Comparison of ENCODE assay signal across 11 mouse cellular contexts in genomic region chr5:147331547-147331946, GRCm38 (mm10). TPM values are rescaled to one million over a fixed set of nuclear protein-coding genes. Genes with fewer than 3 reads are reported as not detected.
A peak's percentile ranks its signal among the peaks of the same experiment; 100 is the strongest.
DNase-seq lines count a peak whose midpoint lies in the region; ATAC-seq lines count a peak whose summit lies in the region.
"Had no signal": no experiment of that assay in that cellular context is flagged by ENCODE, and none has a peak within 500 bp of the region (broad histone marks: within the 10 kb centered on the region; RNA-seq: fewer than 3 reads in every experiment).

No protein-coding gene starts in this region.

- ATAC-seq in hindbrain, embryonic 11.5 days (ENCODE audit: low FRiP score), result no peak
- no peak for ATAC-seq in hindbrain, embryonic 12.5 days (ENCODE audit: low FRiP score)

- no peak overlapping the region for H3K27ac ChIP-seq in hindbrain, embryonic 11.5 days (ENCODE audit: low read depth, low read length)
- no peak overlapping the region for H3K27ac ChIP-seq in hindbrain, embryonic 12.5 days
- H3K27ac ChIP-seq: limb, embryonic 15.5 days had no signal

- H3K27me3 ChIP-seq in hindbrain, embryonic 11.5 days (ENCODE audit: control insufficient read depth, insufficient read depth, low read length), result no peaks in the 10 kb centered on the region
- H3K27me3 ChIP-seq in hindbrain, embryonic 12.5 days, result peaks cover 7% of the 10 kb centered on the region; the same call in 1 of the 2 replicates
- H3K27me3 ChIP-seq: limb, embryonic 15.5 days had no signal

- WGBS in hindbrain, embryonic 11.5 days, result 33% methylated on average over 2 of the region's 2 CpGs
- 44% methylated on average over 2 of the region's 2 CpGs for WGBS in hindbrain, embryonic 12.5 days

- H3K9me3 ChIP-seq in hindbrain, embryonic 11.5 days (ENCODE audit: control insufficient read depth, low read length), result no peaks in the 10 kb centered on the region
- H3K9me3 ChIP-seq in hindbrain, embryonic 12.5 days (replicated peaks), result no peaks in the 10 kb centered on the region
- H3K9me3 ChIP-seq: limb, embryonic 15.5 days had no signal

- peak; percentile 67 for DNase-seq in hindbrain, embryonic 11.5 days (ENCODE audit: low spot score)
- DNase-seq in CD4-positive, CD25-positive, alpha-beta regulatory T cell, adult 2 months (ENCODE audit: low read depth, low spot score), result peak; percentile 83
- peak; percentile 63 for DNase-seq in adipocyte (ENCODE audit: low spot score)
- peak; percentile 71 for DNase-seq in embryo, embryonic 10.5 days (ENCODE audit: low spot score)
- peak; percentile 65 for DNase-seq in left cerebral cortex, postnatal 4 days
- peak; percentile 63 for DNase-seq in right cerebral cortex, postnatal 4 days
- DNase-seq in urinary bladder, postnatal 25 days (ENCODE audit: low spot score), result no peak

- intact Hi-C loops in left cerebral cortex, postnatal 4 days (cut with DNase I), result no loop called here

- no peak overlapping the region for H3K4me3 ChIP-seq in hindbrain, embryonic 11.5 days (ENCODE audit: low read depth, low read length)
- H3K4me3 ChIP-seq in hindbrain, embryonic 12.5 days, result no peak overlapping the region
- H3K4me3 ChIP-seq: erythroblast, embryonic 14.5 days; limb, embryonic 15.5 days had no signal

- H3K36me3 ChIP-seq in hindbrain, embryonic 11.5 days (ENCODE audit: control insufficient read depth, insufficient read depth, low read length), result no peaks in the 10 kb centered on the region
- no peaks in the 10 kb centered on the region for H3K36me3 ChIP-seq in hindbrain, embryonic 12.5 days
- H3K36me3 ChIP-seq: limb, embryonic 15.5 days had no signal

- H3K9ac ChIP-seq in hindbrain, embryonic 11.5 days (ENCODE audit: low read depth, low read length), result no peak overlapping the region
- H3K9ac ChIP-seq in hindbrain, embryonic 12.5 days, result no peak overlapping the region
- H3K9ac ChIP-seq: limb, embryonic 15.5 days had no signal

- H3K4me2 ChIP-seq in hindbrain, embryonic 11.5 days (replicated peaks; ENCODE audit: low read depth, low read length), result no peak overlapping the region
- no peak overlapping the region for H3K4me2 ChIP-seq in hindbrain, embryonic 12.5 days (replicated peaks)
- H3K4me2 ChIP-seq: limb, embryonic 15.5 days had no signal

- no peaks in the 10 kb centered on the region for H3K4me1 ChIP-seq in hindbrain, embryonic 11.5 days (replicated peaks; ENCODE audit: control insufficient read depth, insufficient read depth, low read length)
- peaks cover 4% of the 10 kb centered on the region; the same call in 1 of the 2 replicates for H3K4me1 ChIP-seq in hindbrain, embryonic 12.5 days
- H3K4me1 ChIP-seq: limb, embryonic 15.5 days had no signal

RNA-seq across cellular contexts. Expression of gene Urad, which starts 9.3 kb away (rescaled TPM):
- polyA plus RNA-seq in hindbrain, embryonic 11.5 days (2014; fragmentation: Nextera tagmentation; extraction: Ambion mirVana), result not detected in 2 replicates
- not detected in 2 replicates for polyA plus RNA-seq in hindbrain, embryonic 12.5 days (2016; fragmentation: Nextera tagmentation; extraction: Ambion mirVana)
- not detected for total RNA-seq in left cerebral cortex, postnatal 4 days (2021)
- polyA plus RNA-seq: erythroblast, embryonic 14.5 days; limb, embryonic 15.5 days; stomach, embryonic 16.5 days had no signal

RNA-seq across cellular contexts. Expression of gene Cdx2, which starts 24.5 kb away (rescaled TPM):
- polyA plus RNA-seq in hindbrain, embryonic 11.5 days (2014; fragmentation: Nextera tagmentation; extraction: Ambion mirVana), result not detected in 2 replicates
- polyA plus RNA-seq in hindbrain, embryonic 12.5 days (2016; fragmentation: Nextera tagmentation; extraction: Ambion mirVana), result not detected in 2 replicates
- not detected for total RNA-seq in left cerebral cortex, postnatal 4 days (2021)
- polyA plus RNA-seq: limb, embryonic 15.5 days had no signal
